Mouse (Mus musculus) erythroblast, embryonic 14.5 days (primary cell): ENCODE measurements around the gene Nt5c3.

Experiments used
- GATA1 ChIP-seq: IDR thresholded peaks from 2 replicates; pipeline ENCODE4 v1.6.1; 2012; ENCODE audit warnings: low read length, inconsistent platforms, mixed read lengths
- TAL1 ChIP-seq: IDR thresholded peaks from 3 replicates; pipeline ENCODE4 v1.6.1; 2012; ENCODE audit warnings: low read length, inconsistent platforms, mixed read lengths

DNA sequence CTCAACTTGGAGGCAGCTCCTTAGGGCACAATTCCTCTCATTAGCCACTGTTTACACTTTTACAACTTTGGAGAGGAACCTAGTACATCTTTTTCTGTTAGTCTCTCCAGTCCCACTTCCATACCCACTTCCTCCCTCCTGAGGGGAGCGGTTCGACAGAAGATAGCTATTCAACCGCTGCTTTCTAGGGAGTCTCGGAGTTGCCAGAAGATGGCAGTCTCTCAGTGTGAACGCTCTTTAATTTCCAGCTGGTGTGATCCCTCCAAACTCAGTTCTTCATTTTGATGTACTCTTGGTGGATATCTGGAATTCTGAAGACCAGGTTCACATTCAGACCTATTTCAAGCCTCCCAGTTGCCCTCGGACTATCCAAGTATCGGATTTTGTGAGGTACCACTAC is 73.4 kb downstream of the Nt5c3 start:
- no peak for TF ChIP-seq GATA1
- no peak for TF ChIP-seq TAL1
